In the genomic region with DNA sequence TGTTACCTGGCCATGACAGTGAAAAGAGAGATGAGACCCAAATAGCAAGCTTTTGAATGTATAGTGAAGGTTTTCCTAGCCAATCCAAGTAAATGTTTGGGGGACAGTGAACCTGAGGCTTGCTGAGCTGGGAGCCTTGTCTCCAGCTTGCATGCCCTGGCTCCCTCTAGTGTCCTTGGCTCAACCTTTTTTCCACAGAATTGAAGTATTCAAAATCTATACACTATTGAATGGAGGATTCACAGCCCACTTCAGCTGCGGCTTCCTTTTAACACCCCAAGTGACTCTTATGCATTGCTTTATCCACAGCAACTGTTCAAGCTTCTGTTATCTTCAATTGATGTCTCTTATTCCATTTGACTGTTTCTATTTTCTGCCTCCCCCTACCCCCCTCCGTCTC, we compare ENCODE assay signal across 13 mouse cellular contexts. TPM values are rescaled to one million over a fixed set of nuclear protein-coding genes. Genes with fewer than 3 reads are reported as not detected.
DNase-seq lines count a peak whose midpoint lies in the region; ATAC-seq and TF ChIP-seq lines count a peak whose summit lies in the region.
"Had no signal": no experiment of that assay in that cellular context is flagged by ENCODE, and none has a peak within 500 bp of the region (broad histone marks: within the 10 kb centered on the region; RNA-seq: fewer than 3 reads in every experiment).

No protein-coding gene starts in this region.

- H3K9me3 ChIP-seq in forebrain, embryonic 14.5 days (replicated peaks; ENCODE audit: control insufficient read depth, low read length) = no peaks in the 10 kb centered on the region
- H3K9me3 ChIP-seq in forebrain, embryonic 12.5 days = no peaks in the 10 kb centered on the region
- no peaks in the 10 kb centered on the region for H3K9me3 ChIP-seq in liver, embryonic 13.5 days (replicated peaks)
- no peaks in the 10 kb centered on the region for H3K9me3 ChIP-seq in liver, embryonic 11.5 days (ENCODE audit: control insufficient read depth, low read length)
- H3K9me3 ChIP-seq in MEL (replicated peaks; ENCODE audit: insufficient read depth, low read length) = no peaks in the 10 kb centered on the region
- H3K9me3 ChIP-seq: limb, embryonic 12.5 days had no signal

- intact Hi-C loops in gastrocnemius, postnatal 36 days (cut with DNase I) = no loop called here

- DNase-seq in forebrain, embryonic 14.5 days (ENCODE audit: low spot score) = peak; percentile 44
- no peak for DNase-seq in liver, embryonic 13.5 days
- no peak for DNase-seq in liver, embryonic 11.5 days (ENCODE audit: low spot score)
- DNase-seq in MEL (ENCODE audit: low read depth, low spot score) = no peak
- DNase-seq in thymus, postnatal 0 days (ENCODE audit: low spot score) = peak; percentile 60
- no peak for DNase-seq in testis, postnatal 10 days (ENCODE audit: low spot score)
- no peak for DNase-seq in gastrocnemius, postnatal 36 days
- DNase-seq: cerebellum, adult 9-11 months; gastrocnemius, postnatal 25 days; kidney, adult 9 months had no signal

- no peaks in the 10 kb centered on the region for H3K36me3 ChIP-seq in forebrain, embryonic 14.5 days (ENCODE audit: control insufficient read depth, insufficient read depth, low read length)
- no peaks in the 10 kb centered on the region for H3K36me3 ChIP-seq in forebrain, embryonic 12.5 days (replicated peaks)
- H3K36me3 ChIP-seq in liver, embryonic 13.5 days = no peaks in the 10 kb centered on the region
- no peaks in the 10 kb centered on the region for H3K36me3 ChIP-seq in liver, embryonic 11.5 days (ENCODE audit: control insufficient read depth, insufficient read depth, low read length)
- H3K36me3 ChIP-seq in MEL (ENCODE audit: control insufficient read depth in 1 of 2, insufficient read depth in 2 of 2, low read length in 2 of 2) = peaks cover 0 to 5% of the 10 kb centered on the region in 2 experiments; a peak in 2 of 4 replicates
- H3K36me3 ChIP-seq: limb, embryonic 12.5 days had no signal

- peak; percentile 24 to 59 (median 58); a peak in 5 of 6 replicates for TF ChIP-seq CTCF in MEL (IDR thresholded peaks at IDR 0.05 in 2 of 3, conservative IDR thresholded peaks at IDR 0.05 in 1 of 3; ENCODE audit: control insufficient read depth in 1 of 3, insufficient read depth in 1 of 3, low read depth in 2 of 3, low read length in 3 of 3, poor library complexity in 1 of 3, severe bottlenecking in 1 of 3)

- H3K27me3 ChIP-seq in forebrain, embryonic 14.5 days (replicated peaks; ENCODE audit: control insufficient read depth, insufficient read depth, low read length) = no peaks in the 10 kb centered on the region
- no peaks in the 10 kb centered on the region for H3K27me3 ChIP-seq in forebrain, embryonic 12.5 days
- H3K27me3 ChIP-seq in liver, embryonic 13.5 days = no peaks in the 10 kb centered on the region
- H3K27me3 ChIP-seq in liver, embryonic 11.5 days (replicated peaks; ENCODE audit: control insufficient read depth, insufficient read depth, low read length) = no peaks in the 10 kb centered on the region
- no peaks in the 10 kb centered on the region for H3K27me3 ChIP-seq in MEL (ENCODE audit: control insufficient read depth in 1 of 2, insufficient read depth in 2 of 2, low read length in 2 of 2)

- TF ChIP-seq POLR2A in MEL (IDR thresholded peaks at IDR 0.05; ENCODE audit: control insufficient read depth in 1 of 2, insufficient read depth in 1 of 2, low read depth in 1 of 2, low read length in 2 of 2, poor library complexity in 1 of 2) = no peak

- no peak overlapping the region for H3K4me3 ChIP-seq in forebrain, embryonic 14.5 days (ENCODE audit: low read depth, low read length)
- no peak overlapping the region for H3K4me3 ChIP-seq in forebrain, embryonic 12.5 days (replicated peaks)
- H3K4me3 ChIP-seq in liver, embryonic 13.5 days (replicated peaks) = no peak overlapping the region
- no peak overlapping the region for H3K4me3 ChIP-seq in liver, embryonic 11.5 days (ENCODE audit: low read depth, low read length)
- H3K4me3 ChIP-seq in MEL (ENCODE audit: control insufficient read depth in 1 of 2, insufficient read depth in 1 of 2, low read depth in 2 of 2, low read length in 2 of 2) = no peak overlapping the region
- H3K4me3 ChIP-seq: limb, embryonic 12.5 days had no signal

- H3K4me1 ChIP-seq in forebrain, embryonic 14.5 days (ENCODE audit: control insufficient read depth, insufficient read depth, low read length) = no peaks in the 10 kb centered on the region
- peaks cover 3% of the 10 kb centered on the region; the same call in 1 of the 2 replicates for H3K4me1 ChIP-seq in forebrain, embryonic 12.5 days
- peaks cover 54% of the 10 kb centered on the region for H3K4me1 ChIP-seq in liver, embryonic 13.5 days (replicated peaks)
- H3K4me1 ChIP-seq in liver, embryonic 11.5 days (replicated peaks; ENCODE audit: control insufficient read depth, insufficient read depth, low read length) = peaks cover 11% of the 10 kb centered on the region; the same call in 1 of the 2 replicates
- H3K4me1 ChIP-seq in MEL (ENCODE audit: control insufficient read depth in 1 of 2, insufficient read depth in 2 of 2, low read length in 2 of 2) = peaks cover 0 to 5% of the 10 kb centered on the region in 2 experiments; a peak in 1 of 4 replicates
- H3K4me1 ChIP-seq: limb, embryonic 12.5 days had no signal

- ATAC-seq in forebrain, embryonic 14.5 days = no peak
- no peak for ATAC-seq in forebrain, embryonic 12.5 days (ENCODE audit: low FRiP score)
- ATAC-seq in liver, embryonic 13.5 days (ENCODE audit: low read depth) = no peak
- ATAC-seq in liver, embryonic 11.5 days (replicated peaks; ENCODE audit: low FRiP score) = no peak
- ATAC-seq: CD4-positive, CD25-positive, alpha-beta regulatory T cell, adult 4 months had no signal

- no peak for TF ChIP-seq EP300 in MEL (IDR thresholded peaks at IDR 0.05; ENCODE audit: low read depth in 1 of 2, low read length in 2 of 2)

- no peak overlapping the region for H3K4me2 ChIP-seq in forebrain, embryonic 14.5 days (ENCODE audit: low read length)
- H3K4me2 ChIP-seq in forebrain, embryonic 12.5 days = no peak overlapping the region
- H3K4me2 ChIP-seq in liver, embryonic 13.5 days = no peak overlapping the region
- no peak overlapping the region for H3K4me2 ChIP-seq in liver, embryonic 11.5 days
- H3K4me2 ChIP-seq: limb, embryonic 12.5 days had no signal

- H3K79me2 ChIP-seq in MEL (ENCODE audit: control insufficient read depth, insufficient read depth, low read length, poor library complexity) = no peaks in the 10 kb centered on the region; the same call in 1 of the 2 replicates

- H3K27ac ChIP-seq in forebrain, embryonic 14.5 days (ENCODE audit: low read depth, low read length) = no peak overlapping the region
- no peak overlapping the region for H3K27ac ChIP-seq in forebrain, embryonic 12.5 days
- H3K27ac ChIP-seq in liver, embryonic 13.5 days = peak overlapping the region; percentile 3; the same call in 1 of the 2 replicates
- H3K27ac ChIP-seq in liver, embryonic 11.5 days (ENCODE audit: low read depth, low read length) = no peak overlapping the region
- H3K27ac ChIP-seq in MEL (ENCODE audit: control insufficient read depth, low read depth, low read length) = no peak overlapping the region
- H3K27ac ChIP-seq: limb, embryonic 12.5 days had no signal

- H3K9ac ChIP-seq in forebrain, embryonic 14.5 days (ENCODE audit: low read length) = no peak overlapping the region
- H3K9ac ChIP-seq in forebrain, embryonic 12.5 days = no peak overlapping the region
- no peak overlapping the region for H3K9ac ChIP-seq in liver, embryonic 13.5 days
- no peak overlapping the region for H3K9ac ChIP-seq in liver, embryonic 11.5 days (ENCODE audit: low read depth, low read length)
- no peak overlapping the region for H3K9ac ChIP-seq in MEL (ENCODE audit: control insufficient read depth, low read depth, low read length, poor library complexity, severe bottlenecking)
- H3K9ac ChIP-seq: limb, embryonic 12.5 days had no signal

- WGBS in forebrain, embryonic 14.5 days = 93% methylated on average over 2 of the region's 2 CpGs
- WGBS in forebrain, embryonic 12.5 days = 80% methylated on average over 2 of the region's 2 CpGs
- WGBS in liver, embryonic 13.5 days (ENCODE audit: insufficient replicate concordance) = 90% methylated on average over 2 of the region's 2 CpGs
- WGBS in liver, embryonic 11.5 days = 94% methylated on average over 2 of the region's 2 CpGs

- peak; percentile 68 for TF ChIP-seq RAD21 in MEL (IDR thresholded peaks at IDR 0.05; ENCODE audit: low read depth, low read length)

TF ChIP-seq in MEL, 35 proteins besides CTCF, POLR2A, EP300 and RAD21:
- no peak for TF ChIP-seq HCFC1 (IDR thresholded peaks at IDR 0.05; ENCODE audit: low read depth, low read length)
- peak; percentile 54 for TF ChIP-seq SMC3 (IDR thresholded peaks at IDR 0.05; ENCODE audit: low read depth, low read length)
- TF ChIP-seq ZC3H11A (IDR thresholded peaks at IDR 0.05; ENCODE audit: low read depth, low read length) = peak; percentile 46; the same call in 1 of the 2 replicates
- no peak for TF ChIP-seq TCF12 (IDR thresholded peaks at IDR 0.05; ENCODE audit: low read depth, low read length)

RNA-seq across cellular contexts. Expression of a gene that starts 26.1 kb away (rescaled TPM):
- polyA plus RNA-seq in forebrain, embryonic 14.5 days (2014; fragmentation: Nextera tagmentation; extraction: Ambion mirVana) = 15.1 and 15.5 TPM in 2 replicates
- 44.7 and 51.6 TPM in 2 replicates for polyA plus RNA-seq in forebrain, embryonic 12.5 days (2016; fragmentation: Nextera tagmentation; extraction: Ambion mirVana)
- 101 and 144 TPM in 2 replicates for polyA plus RNA-seq in liver, embryonic 13.5 days (2015; fragmentation: Nextera tagmentation; extraction: Ambion mirVana)
- polyA plus RNA-seq in liver, embryonic 11.5 days (2014; fragmentation: Nextera tagmentation; extraction: Ambion mirVana) = 133 and 139 TPM in 2 replicates
- total RNA-seq in MEL (2012; rRNA removed) = 54.0 and 57.3 TPM in 2 replicates
- 10 to 100 TPM in 1 of 2 experiments, not detected in 1; 54.8 TPM for polyA plus RNA-seq in MEL (2012; ENCODE audit: insufficient read depth in 1 of 2, insufficient read length in 2 of 2, low read depth in 1 of 2, low replicate concordance in 2 of 2, missing spikeins in 1 of 2)
- polyA plus RNA-seq in thymus, postnatal 0 days (2015; fragmentation: Nextera tagmentation; extraction: Ambion mirVana) = 81.1 and 91.3 TPM in 2 replicates
- under 1 TPM; 0.10 to 0.31 TPM for total RNA-seq in gastrocnemius, postnatal 36 days (2021)

Comparison
In these comparisons a context has a peak if more than half of its experiments do, and no peak if none do; other contexts are left out.
1. DNase-seq: peak in forebrain, embryonic 14.5 days (single experiment) and thymus, postnatal 0 days (single experiment); none in liver, embryonic 13.5 days (single experiment), liver, embryonic 11.5 days (single experiment), MEL (single experiment), testis, postnatal 10 days (single experiment) and gastrocnemius, postnatal 36 days (0 of 2).